Mouse (Mus musculus) small intestine, adult 2 months (tissue): ENCODE results near the gene Tgif2.

Experiments
- CTCF ChIP-seq: fragments of 200-500 bp; IDR thresholded peaks from 2 replicates; pipeline ENCODE4 v1.5.1; 2012; ENCODE audit warnings: low read depth, mild to moderate bottlenecking, control low read depth, inconsistent platforms, low read length, moderate library complexity, mixed read lengths; ENCODE audit not compliant: insufficient replicate concordance, insufficient read length; ENCODE audit errors: extremely low read depth
- POLR2A ChIP-seq: fragments of 200-500 bp; IDR thresholded peaks from 2 replicates; pipeline ENCODE4 v1.6.1; 2012; ENCODE audit warnings: low read depth, mild to moderate bottlenecking, control low read depth, inconsistent platforms, low read length, moderate library complexity

DNA sequence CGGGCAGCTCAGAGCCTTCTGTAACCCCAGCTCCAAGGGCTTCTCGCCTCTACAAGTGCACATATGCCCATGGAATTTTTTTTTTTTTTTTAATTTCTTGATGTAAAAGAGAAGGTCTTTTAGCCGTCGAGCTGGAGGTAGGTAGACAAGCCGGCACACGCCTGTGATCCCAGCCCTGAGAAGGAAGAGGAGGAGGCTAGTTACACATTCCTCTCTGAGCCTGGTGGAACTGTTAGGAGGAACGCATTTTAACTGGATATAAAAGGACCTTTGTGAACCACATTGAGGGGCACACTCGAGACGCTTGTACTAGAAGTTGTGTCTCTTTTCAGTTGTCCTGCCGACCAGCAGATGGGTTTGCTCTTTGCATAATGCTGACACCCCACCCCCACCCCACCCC, 4.9 kb downstream of the Tgif2 start:
- no peak for TF ChIP-seq CTCF
- no peak for TF ChIP-seq POLR2A
